Mouse (Mus musculus): Measurements from ENCODE around the gene Gphn. TPM values are rescaled to one million over a fixed set of nuclear protein-coding genes. Genes with fewer than 3 reads are reported as not detected.

Gphn gene
- total and polyA plus RNA-seq, 3 experiments = 13.9 to 22.4 (median 18.2) TPM

DNA sequence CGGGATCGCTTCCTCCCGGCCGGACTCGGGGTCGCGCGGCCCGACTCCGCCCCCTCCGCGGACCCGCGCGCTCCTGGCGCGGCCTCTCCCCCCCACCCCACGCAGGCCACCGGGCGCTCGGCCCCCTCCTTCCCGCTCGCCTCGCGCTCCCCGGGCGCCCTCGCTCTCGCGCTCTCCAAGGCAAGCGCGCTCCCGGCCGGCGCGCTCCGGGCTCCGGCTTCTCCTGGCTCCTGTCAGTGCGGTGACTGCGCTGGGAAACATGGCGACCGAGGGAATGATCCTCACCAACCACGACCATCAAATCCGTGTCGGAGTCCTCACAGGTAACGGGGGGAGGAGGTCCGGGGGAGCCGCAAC lies 318 bp downstream of the Gphn start:
- in situ Hi-C loops (cut with MboI; ENCODE audit: low pct_ligation_motif_present, low pct_unique_long_range_greater_than_20kb, low sequenced_read_pairs) = no loop called here
- peak; percentile 51 for DNase-seq (ENCODE audit: extremely low read depth)
- no peaks in the 10 kb centered on the region for H3K27me3 ChIP-seq (replicated peaks)
- peak overlapping the region; percentile 63 for H3K27ac ChIP-seq (ENCODE audit: insufficient read depth, low read depth)
- TF ChIP-seq GABPA (IDR thresholded peaks at IDR 0.05; ENCODE audit: insufficient replicate concordance, low read depth, low read length) (no peak), SIN3A (IDR thresholded peaks at IDR 0.05; ENCODE audit: low read length) (no peak), POLR2AphosphoS2 (IDR thresholded peaks at IDR 0.05; ENCODE audit: low read depth, low read length) (0 out of 2 replicates have a peak, but pooled peaks have one; percentile 8), MXI1 (IDR thresholded peaks at IDR 0.05; ENCODE audit: low read depth, low read length) (no peak)
- H3K4me1 ChIP-seq (ENCODE audit: control insufficient read depth in 1 of 2, insufficient read depth in 2 of 2) = peaks cover 2 to 13% of the 10 kb centered on the region in 2 experiments; a peak in 3 of 4 replicates
- H3K79me2 ChIP-seq (replicated peaks; ENCODE audit: control insufficient read depth, extremely low read depth, insufficient read depth, poor library complexity, severe bottlenecking) = peaks cover 13% of the 10 kb centered on the region
- no peak overlapping the region for H3K4me2 ChIP-seq (ENCODE audit: insufficient read depth, low read depth, poor library complexity, severe bottlenecking)
- no peaks in the 10 kb centered on the region for H3K9me3 ChIP-seq (replicated peaks; ENCODE audit: low read length)
- dilution Hi-C loops (cut with MboI; ENCODE audit: extremely low pct_ligation_motif_present, extremely low pct_unique_long_range_greater_than_20kb, low sequenced_read_pairs) = no loop called here
- no peaks in the 10 kb centered on the region for H3K36me3 ChIP-seq (replicated peaks in 1 of 2; ENCODE audit: control insufficient read depth in 1 of 2, insufficient read depth in 1 of 2, low read length in 1 of 2)
- H3K9ac ChIP-seq (ENCODE audit: insufficient read depth, low read depth) = peak overlapping the region; percentile 70
- H3K4me3 ChIP-seq (replicated peaks in 1 of 3; ENCODE audit: low read depth in 2 of 3, low read length in 2 of 3, poor library complexity in 1 of 3) = peak overlapping the region; percentile 67 to 88 (median 86)

DNA sequence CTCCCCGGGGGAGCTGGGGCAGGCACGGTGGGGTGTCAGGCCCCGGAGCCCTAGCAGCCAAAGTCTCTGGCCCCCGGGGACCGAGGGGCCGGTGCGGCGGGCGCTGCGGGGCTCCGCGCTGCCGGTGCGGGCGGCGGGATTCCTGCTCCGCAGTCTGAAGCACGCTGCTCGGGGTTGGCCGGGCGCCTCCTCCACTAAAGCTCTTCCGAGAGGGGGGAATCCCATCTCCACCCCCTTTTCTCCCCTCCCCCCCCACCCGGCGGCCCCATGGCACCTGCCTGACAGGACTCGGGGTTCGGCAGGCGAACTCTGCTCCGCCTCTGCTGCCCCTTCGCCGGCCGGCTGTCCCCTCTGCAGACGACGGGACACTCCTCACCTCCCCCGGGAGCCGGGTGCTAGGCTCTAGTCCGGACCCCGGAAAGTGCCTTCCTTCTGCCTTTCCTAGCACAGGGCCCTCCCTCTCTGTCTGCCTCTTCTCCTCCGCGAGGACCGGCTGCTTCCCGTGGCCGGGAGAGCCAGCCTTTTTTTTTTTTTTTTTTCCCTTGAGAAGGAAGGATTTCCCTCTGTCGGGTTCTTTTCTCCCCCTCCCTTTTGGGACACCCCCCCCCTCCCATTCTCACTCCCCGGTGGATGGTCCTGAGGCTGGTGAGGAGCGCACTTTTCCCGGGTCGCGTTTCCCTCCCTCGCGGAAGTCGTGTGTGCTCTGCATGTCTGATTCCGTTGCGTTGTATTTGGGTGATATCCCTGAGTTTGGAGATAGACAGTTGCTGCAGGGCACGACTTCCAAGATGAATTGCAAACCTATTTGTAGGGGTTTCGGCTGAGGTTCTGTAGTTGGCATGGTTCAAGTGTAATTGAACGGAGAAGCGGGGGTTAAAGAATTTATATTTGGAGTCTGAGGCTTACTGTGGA lies 1.1 kb downstream of the Gphn start:
- peak; percentile 33 for DNase-seq (ENCODE audit: extremely low read depth)
- H3K4me2 ChIP-seq (ENCODE audit: insufficient read depth, low read depth, poor library complexity, severe bottlenecking) = peak overlapping the region; percentile 95
- peak overlapping the region; percentile 67 to 88 (median 86) for H3K4me3 ChIP-seq (replicated peaks in 1 of 3; ENCODE audit: low read depth in 2 of 3, low read length in 2 of 3, poor library complexity in 1 of 3)
- no peaks in the 10 kb centered on the region for H3K9me3 ChIP-seq (replicated peaks; ENCODE audit: low read length)
- dilution Hi-C loops (cut with MboI; ENCODE audit: extremely low pct_ligation_motif_present, extremely low pct_unique_long_range_greater_than_20kb, low sequenced_read_pairs) (no loop called here), in situ Hi-C loops (cut with MboI; ENCODE audit: low pct_ligation_motif_present, low pct_unique_long_range_greater_than_20kb, low sequenced_read_pairs) (no loop called here)
- peaks cover 2 to 13% of the 10 kb centered on the region in 2 experiments; a peak in 3 of 4 replicates for H3K4me1 ChIP-seq (ENCODE audit: control insufficient read depth in 1 of 2, insufficient read depth in 2 of 2)
- no peaks in the 10 kb centered on the region for H3K27me3 ChIP-seq (replicated peaks)
- peak overlapping the region; percentile 70 for H3K9ac ChIP-seq (ENCODE audit: insufficient read depth, low read depth)
- H3K36me3 ChIP-seq (replicated peaks in 1 of 2; ENCODE audit: control insufficient read depth in 1 of 2, insufficient read depth in 1 of 2, low read length in 1 of 2) = no peaks in the 10 kb centered on the region
- peaks cover 13% of the 10 kb centered on the region for H3K79me2 ChIP-seq (replicated peaks; ENCODE audit: control insufficient read depth, extremely low read depth, insufficient read depth, poor library complexity, severe bottlenecking)
- peak overlapping the region; percentile 63; the same call in 1 of the 2 replicates for H3K27ac ChIP-seq (ENCODE audit: insufficient read depth, low read depth)
- TF ChIP-seq RCOR1 (conservative IDR thresholded peaks at IDR 0.05; ENCODE audit: low read depth, low read length) (no peak), ZC3H11A (IDR thresholded peaks at IDR 0.05; ENCODE audit: low read depth, low read length) (no peak), ZNF384 (IDR thresholded peaks at IDR 0.05; ENCODE audit: low read depth, low read length) (peak; percentile 42; the same call in 1 of the 2 replicates), RAD21 (IDR thresholded peaks at IDR 0.05; ENCODE audit: low read depth, low read length) (no peak), GABPA (IDR thresholded peaks at IDR 0.05; ENCODE audit: insufficient replicate concordance, low read depth, low read length) (no peak), E2F4 (IDR thresholded peaks at IDR 0.05; ENCODE audit: insufficient replicate concordance, low read depth, low read length) (no peak), EP300 (IDR thresholded peaks at IDR 0.05; ENCODE audit: low read length) (no peak), MEF2A (IDR thresholded peaks at IDR 0.05; ENCODE audit: borderline replicate concordance, low read depth, low read length) (no peak), MAZ (IDR thresholded peaks at IDR 0.05; ENCODE audit: low read depth, low read length) (no peak), MAFK (IDR thresholded peaks at IDR 0.05; ENCODE audit: insufficient replicate concordance, low read length) (no peak), IRF4 (IDR thresholded peaks at IDR 0.05; ENCODE audit: low read depth, low read length) (no peak), USF2 (conservative IDR thresholded peaks at IDR 0.05; ENCODE audit: low read depth, low read length) (no peak), JUN (IDR thresholded peaks at IDR 0.05; ENCODE audit: insufficient read depth, low read depth, low read length) (no peak), POLR2AphosphoS2 (IDR thresholded peaks at IDR 0.05; ENCODE audit: low read depth, low read length) (no peak), ELF1 (IDR thresholded peaks at IDR 0.05; ENCODE audit: low read depth, low read length) (no peak), PAX5 (IDR thresholded peaks at IDR 0.05; ENCODE audit: low read length) (no peak), UBTF (IDR thresholded peaks at IDR 0.05; ENCODE audit: low read depth, low read length) (no peak), NELFE (IDR thresholded peaks at IDR 0.05; ENCODE audit: low read depth, low read length) (no peak), ZKSCAN1 (IDR thresholded peaks at IDR 0.05; ENCODE audit: borderline replicate concordance, low read depth, low read length) (no peak), HCFC1 (IDR thresholded peaks at IDR 0.05; ENCODE audit: low read depth, low read length) (no peak), MAX (IDR thresholded peaks at IDR 0.05; ENCODE audit: low read length) (0 out of 2 replicates have a peak, but pooled peaks have one; percentile 13), SMC3 (IDR thresholded peaks at IDR 0.05; ENCODE audit: low read depth, low read length) (no peak), CHD1 (IDR thresholded peaks at IDR 0.05; ENCODE audit: low read depth, low read length) (no peak), CTCF (conservative IDR thresholded peaks at IDR 0.05 in 1 of 2, IDR thresholded peaks at IDR 0.05 in 1 of 2; ENCODE audit: low read depth in 2 of 2, low read length in 2 of 2) (no peak), ETS1 (conservative IDR thresholded peaks at IDR 0.05; ENCODE audit: low read depth, low read length) (no peak), MXI1 (IDR thresholded peaks at IDR 0.05; ENCODE audit: low read depth, low read length) (no peak), BHLHE40 (IDR thresholded peaks at IDR 0.05; ENCODE audit: low read depth, low read length) (peak; percentile 21; the same call in 1 of the 2 replicates), SIN3A (IDR thresholded peaks at IDR 0.05; ENCODE audit: low read length) (no peak), TCF12 (IDR thresholded peaks at IDR 0.05; ENCODE audit: low read depth, low read length) (no peak)
